18 mouse cellular contexts compared by ENCODE assay signal in genomic region chr16:21483803-21484202, GRCm38 (mm10).
"Had no signal": no experiment of that assay in that cellular context is flagged by ENCODE, and none has a peak within 500 bp of the region (broad histone marks: within the 10 kb centered on the region; RNA-seq: fewer than 3 reads in every experiment).

No protein-coding gene starts in this region.

- H3K4me1 ChIP-seq: midbrain, embryonic 10.5 days; midbrain, embryonic 12.5 days; neural tube, embryonic 13.5 days; neural tube, embryonic 15.5 days had no signal

- H3K4me3 ChIP-seq: midbrain, embryonic 10.5 days; midbrain, embryonic 12.5 days; myocyte; neural tube, embryonic 13.5 days; neural tube, embryonic 15.5 days had no signal

- DNase-seq: lung, embryonic 14.5 days; lung, postnatal 10 days; lung, postnatal 4 days; midbrain, embryonic 14.5 days; retina, postnatal 1 day; right cerebral cortex, adult 18-20 months; right cerebral cortex, postnatal 25 days; right cerebral cortex, postnatal 4 days; spleen, adult 18-20 months; thymus, adult 18-20 months; thymus, postnatal 14 days; thymus, postnatal 36 days had no signal

- ATAC-seq: midbrain, embryonic 16.5 days had no signal

- H3K9me3 ChIP-seq: midbrain, embryonic 10.5 days; midbrain, embryonic 12.5 days; neural tube, embryonic 13.5 days; neural tube, embryonic 15.5 days had no signal

- H3K4me2 ChIP-seq: lung, embryonic 14.5 days; midbrain, embryonic 12.5 days; neural tube, embryonic 13.5 days; neural tube, embryonic 15.5 days had no signal

- H3K9ac ChIP-seq: lung, embryonic 14.5 days; midbrain, embryonic 12.5 days; neural tube, embryonic 13.5 days; neural tube, embryonic 15.5 days had no signal

- H3K27me3 ChIP-seq: midbrain, embryonic 12.5 days; neural tube, embryonic 13.5 days; neural tube, embryonic 15.5 days had no signal

- H3K27ac ChIP-seq: midbrain, embryonic 10.5 days; midbrain, embryonic 12.5 days; neural tube, embryonic 13.5 days; neural tube, embryonic 15.5 days had no signal
